Mouse (Mus musculus): Measurements from ENCODE around the gene Thegl. TPM values are rescaled to one million over a fixed set of nuclear protein-coding genes. Genes with fewer than 3 reads are reported as not detected.

Thegl gene
- polyA plus RNA-seq, 1 experiment from 2014 or later = 0.71 TPM

Other genes with a start within 250 kb of the Thegl start
- 17.8 and 18.0 TPM in 2 replicates for gene Aasdh, start 110.5 kb upstream of the Thegl start, polyA plus RNA-seq (2015; fragmentation: Nextera tagmentation; extraction: Ambion mirVana)
- gene Paics, start 64.7 kb upstream of the Thegl start, polyA plus RNA-seq (2015; fragmentation: Nextera tagmentation; extraction: Ambion mirVana) = 179 and 185 TPM in 2 replicates
- gene Ppat, start 64.4 kb upstream of the Thegl start, polyA plus RNA-seq (2015; fragmentation: Nextera tagmentation; extraction: Ambion mirVana) = 11.1 and 12.6 TPM in 2 replicates
- gene Srp72, start 41.3 kb upstream of the Thegl start, polyA plus RNA-seq (2015; fragmentation: Nextera tagmentation; extraction: Ambion mirVana) = 85.7 and 89.4 TPM in 2 replicates
- not detected in 2 replicates for gene Arl9, start 12.0 kb upstream of the Thegl start, polyA plus RNA-seq (2015; fragmentation: Nextera tagmentation; extraction: Ambion mirVana)
- 4.7 and 5.6 TPM in 2 replicates for gene Hopx, start 99.1 kb downstream of the Thegl start, polyA plus RNA-seq (2015; fragmentation: Nextera tagmentation; extraction: Ambion mirVana)
- 0.90 and 1.3 TPM in 2 replicates for gene Spink2, start 195.4 kb downstream of the Thegl start, polyA plus RNA-seq (2015; fragmentation: Nextera tagmentation; extraction: Ambion mirVana)
- 6.8 and 7.1 TPM in 2 replicates for gene Rest, start 249.5 kb downstream of the Thegl start, polyA plus RNA-seq (2015; fragmentation: Nextera tagmentation; extraction: Ambion mirVana)

Measured in hindbrain, embryonic 15.5 days (tissue).